Mouse (Mus musculus) brain, embryonic 14.5 days (tissue): ENCODE results near the gene Umps. TPM values are rescaled to one million over a fixed set of nuclear protein-coding genes. Genes with fewer than 3 reads are reported as not detected.

Experiments used
- DNase-seq: peaks from one replicate; pipeline ENCODE4 v3.0.0-alpha.2; 2011; ENCODE audit warnings: low read depth
- CTCF ChIP-seq: fragments of 200-500 bp; IDR thresholded peaks from 2 replicates; pipeline ENCODE4 v1.5.1; 2012; ENCODE audit warnings: inconsistent platforms, mild to moderate bottlenecking, moderate library complexity, borderline replicate concordance; ENCODE audit not compliant: insufficient read depth, insufficient read length; ENCODE audit errors: extremely low read depth
- POLR2A ChIP-seq: fragments of 200-500 bp; IDR thresholded peaks from 2 replicates; pipeline ENCODE4 v1.6.1; 2012; ENCODE audit warnings: mild to moderate bottlenecking, inconsistent platforms, borderline replicate concordance; ENCODE audit not compliant: poor library complexity, insufficient read depth, insufficient read length, severe bottlenecking; ENCODE audit errors: extremely low read depth
- polyA plus RNA-seq: library from polyadenylated mRNA; depleted of rRNA; stranded (reverse); fragments of >200 nt; gene quantifications from 2 replicates; pipeline ENCODE4 v1.2.3, GENCODE M21; 2012

The Umps gene
- polyA plus RNA-seq, 1 experiment: 17.6 TPM

DNA sequence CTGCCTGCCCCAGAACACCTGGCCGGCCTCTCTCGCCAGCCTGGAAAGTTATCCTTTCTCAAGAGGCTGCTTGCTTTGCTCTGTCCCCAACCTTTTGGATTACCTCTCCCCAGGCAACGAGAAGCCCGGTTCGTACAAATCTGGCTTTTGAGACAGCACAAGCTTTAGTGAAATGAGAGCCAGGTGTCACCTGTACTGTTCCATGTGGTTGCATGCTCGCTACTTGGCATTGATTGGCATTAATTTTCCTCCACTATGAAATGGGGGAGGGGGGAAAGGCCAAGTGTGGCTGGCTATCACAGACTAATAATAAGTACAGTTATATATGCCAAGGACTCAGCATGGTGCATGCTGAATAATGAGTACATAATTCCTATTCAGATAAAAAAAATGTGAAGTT lies 27.5 kb upstream of the Umps start:
- TF ChIP-seq CTCF (no peak), POLR2A (no peak)
- DNase-seq: no peak

- TF ChIP-seq POLR2A: no peak
- TF ChIP-seq CTCF: no peak
- no peak for DNase-seq
Observed at GRCm38 (mm10) chr16:33990712-33991111, 23.9 kb upstream of the Umps start.

DNA sequence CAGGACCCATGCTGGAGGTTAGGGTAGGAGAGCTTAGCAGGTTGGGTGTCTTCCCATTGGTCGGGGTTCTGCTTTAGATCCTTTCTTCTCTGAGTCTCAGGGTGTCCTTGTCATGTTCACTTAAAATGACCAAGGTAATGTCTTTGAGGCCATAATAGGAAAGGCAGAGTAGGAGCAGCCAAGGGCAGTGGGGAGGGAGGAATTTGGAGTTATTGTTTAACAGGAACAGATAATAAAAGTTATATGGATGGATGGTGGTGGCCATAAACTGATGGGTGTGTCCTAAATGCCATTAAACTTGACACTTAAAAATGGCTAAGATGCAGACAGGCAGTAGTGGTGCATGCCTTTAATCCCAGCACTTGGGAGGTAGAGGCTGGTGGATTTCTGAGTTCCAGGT lies 22.3 kb upstream of the Umps start:
- no peak for DNase-seq
- TF ChIP-seq POLR2A: no peak
- no peak for TF ChIP-seq CTCF

GRCm38 (mm10) chr16:33988358-33989012 lies 21.6 kb upstream of the Umps start:
- no peak for TF ChIP-seq POLR2A
- peak; percentile 76; the same call in 1 of the 2 replicates for TF ChIP-seq CTCF
- peak; percentile 38 for DNase-seq

- TF ChIP-seq POLR2A (no peak), CTCF (no peak)
- no peak for DNase-seq
Observed at GRCm38 (mm10) chr16:33986993-33987392, 20.2 kb upstream of the Umps start.

GRCm38 (mm10) chr16:33985372-33985771 lies 18.5 kb upstream of the Umps start:
- TF ChIP-seq POLR2A (no peak), CTCF (no peak)
- DNase-seq: no peak

GRCm38 (mm10) chr16:33983712-33984111 lies 16.9 kb upstream of the Umps start:
- DNase-seq: no peak
- TF ChIP-seq CTCF (no peak), POLR2A (no peak)

DNA sequence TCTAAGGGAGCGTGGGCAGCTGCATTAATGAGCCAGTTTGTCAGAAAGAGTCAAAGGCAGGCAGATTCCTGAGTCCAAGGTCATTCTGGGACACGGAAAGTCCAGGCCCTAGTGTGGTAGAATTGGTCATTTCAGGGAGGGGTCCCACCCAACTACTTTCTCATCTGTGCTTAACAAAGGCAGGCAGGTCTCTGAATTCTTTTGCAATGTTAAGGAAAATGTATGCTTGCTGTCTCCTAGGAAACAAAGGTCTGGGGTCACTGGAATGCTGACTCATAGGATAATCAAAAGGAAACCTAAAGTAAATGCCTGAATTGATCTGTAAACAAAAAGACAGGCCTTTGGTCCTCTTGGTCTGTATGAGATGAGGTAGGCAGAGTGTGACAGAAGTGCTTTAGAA lies 13.0 kb upstream of the Umps start:
- no peak for TF ChIP-seq POLR2A
- DNase-seq: no peak

DNA sequence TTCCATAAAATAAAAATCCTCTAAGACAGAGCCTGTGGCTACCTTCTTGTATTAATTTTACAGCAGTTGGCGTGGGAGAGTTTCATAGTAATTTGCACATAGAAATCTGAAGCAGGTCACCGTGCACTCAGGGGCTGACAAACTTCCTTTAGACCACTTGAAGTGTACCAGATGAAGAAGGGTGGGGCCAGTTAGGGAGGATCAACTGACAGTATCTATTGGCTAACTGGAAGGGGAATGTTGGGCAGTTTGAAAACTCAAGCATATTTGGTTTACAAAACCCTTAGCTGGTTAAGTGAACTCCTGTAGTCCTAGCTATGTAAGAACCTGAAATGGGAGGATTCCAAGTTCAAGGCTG lies 424 bp upstream of the Umps start:
- no peak for TF ChIP-seq POLR2A
- DNase-seq: no peak

GRCm38 (mm10) chr16:33965878-33966537 lies 830 bp downstream of the Umps start:
- peak; percentile 31 for DNase-seq
- TF ChIP-seq CTCF: no peak
- no peak for TF ChIP-seq POLR2A

- DNase-seq: no peak
- no peak for TF ChIP-seq CTCF
- no peak for TF ChIP-seq POLR2A
Observed at GRCm38 (mm10) chr16:33963509-33963908, 3.3 kb downstream of the Umps start.

DNA sequence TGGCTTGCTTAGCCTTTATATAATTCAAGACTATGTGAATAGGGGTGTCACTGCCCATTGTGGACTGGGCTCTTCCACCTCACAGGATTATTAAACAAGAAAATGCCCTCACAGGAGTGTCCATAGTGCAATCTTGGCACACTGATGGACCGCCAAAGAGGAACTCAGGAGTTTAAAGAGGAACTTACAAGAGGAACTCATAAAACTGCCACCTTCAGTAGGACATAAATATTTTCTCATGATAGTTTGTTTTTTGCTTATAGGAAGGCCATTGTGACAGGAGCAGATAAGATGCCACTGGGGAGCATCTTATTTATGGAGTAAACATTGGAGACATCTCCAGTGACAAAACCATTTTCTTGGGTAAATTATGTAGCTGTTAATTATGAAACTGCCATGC lies 12.0 kb downstream of the Umps start:
- DNase-seq: no peak
- no peak for TF ChIP-seq POLR2A

GRCm38 (mm10) chr16:33953008-33953407 lies 13.8 kb downstream of the Umps start:
- TF ChIP-seq POLR2A: no peak
- no peak for TF ChIP-seq CTCF
- no peak for DNase-seq

DNA sequence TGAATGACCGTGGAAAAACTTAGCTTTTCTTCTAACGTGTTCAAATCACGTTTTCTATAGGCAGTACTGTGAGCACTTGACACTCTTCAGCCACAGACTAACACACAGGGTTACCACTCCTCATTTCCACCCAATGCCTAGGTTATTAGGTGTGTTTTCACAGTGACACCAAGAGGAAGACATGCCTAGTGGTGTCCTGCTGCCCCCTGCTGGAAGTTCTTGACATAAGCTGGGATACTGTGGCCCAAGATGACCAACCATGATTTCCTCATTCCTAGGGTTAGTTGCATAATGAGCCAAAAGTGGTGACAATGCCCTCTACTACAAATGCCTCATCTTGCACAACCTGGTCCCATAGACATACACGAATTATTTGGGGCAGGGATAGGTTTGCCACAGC lies 16.0 kb downstream of the Umps start:
- TF ChIP-seq CTCF (peak; percentile 77; the same call in 1 of the 2 replicates), POLR2A (no peak)
- peak; percentile 82 for DNase-seq

DNA sequence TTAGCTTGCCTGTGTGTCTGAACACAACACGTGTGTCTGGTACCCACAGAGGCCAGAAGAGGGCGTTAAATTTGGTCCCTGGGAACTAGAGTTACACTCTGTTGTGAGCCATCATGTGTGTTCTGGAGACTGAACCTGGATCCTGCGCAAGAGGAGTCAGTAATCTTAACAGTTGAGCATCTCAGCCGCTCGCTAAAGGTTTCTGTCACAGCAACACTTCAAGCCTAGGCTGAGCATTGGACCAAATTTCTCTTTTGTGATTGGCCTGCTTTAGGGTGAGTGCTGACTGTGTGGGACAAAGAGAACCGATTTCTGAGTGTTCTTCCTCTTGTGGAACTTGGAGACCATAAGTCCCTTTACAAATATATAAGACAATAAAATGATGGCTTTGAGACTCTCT lies 16.5 kb downstream of the Umps start:
- no peak for TF ChIP-seq CTCF
- TF ChIP-seq POLR2A: no peak
- no peak for DNase-seq
